Comparison of ENCODE assay signal across 9 mouse cellular contexts in the genomic region with DNA sequence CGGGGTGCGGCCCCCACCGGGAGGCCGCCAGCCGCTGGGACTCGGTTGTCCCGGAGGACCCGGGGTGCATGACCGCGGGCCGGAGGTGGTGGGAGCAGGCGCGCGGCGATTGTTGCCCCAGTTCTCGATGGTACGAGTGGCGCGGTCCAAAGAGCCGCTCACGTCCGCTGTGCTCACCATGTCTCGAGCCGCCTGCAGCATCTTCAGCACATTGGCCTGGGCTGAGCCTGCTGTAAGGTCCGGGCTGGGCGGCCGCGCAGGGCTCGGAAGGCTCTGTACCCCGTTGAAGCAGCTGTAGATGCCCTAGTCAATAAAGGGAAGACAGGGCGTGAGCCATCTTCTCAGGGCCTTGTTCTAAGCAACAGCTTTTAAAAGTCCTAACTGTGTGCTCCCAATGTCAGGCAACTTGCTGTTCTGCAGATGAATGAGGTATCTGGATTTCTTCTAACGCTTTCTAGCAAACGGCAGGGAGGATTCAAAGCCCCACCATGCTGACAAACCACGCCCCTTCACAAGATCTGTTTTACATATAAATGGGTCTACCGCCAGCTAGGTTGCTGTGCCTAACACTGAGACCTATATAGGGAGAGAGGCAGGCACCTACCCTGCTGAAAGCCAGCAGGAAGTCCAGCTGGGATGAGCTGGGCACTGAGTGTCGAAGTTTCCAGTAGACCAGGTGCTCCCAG. TPM values are rescaled to one million over a fixed set of nuclear protein-coding genes. Genes with fewer than 3 reads are reported as not detected.
DNase-seq lines count a peak whose midpoint lies in the region; ATAC-seq lines count a peak whose summit lies in the region.
"Had no signal": no experiment of that assay in that cellular context is flagged by ENCODE, and none has a peak within 500 bp of the region (broad histone marks: within the 10 kb centered on the region; RNA-seq: fewer than 3 reads in every experiment).

No protein-coding gene starts in this region.

- no peak for ATAC-seq in heart, embryonic 15.5 days (replicated peaks; ENCODE audit: insufficient number of reproducible peaks, insufficient read depth, low FRiP score, low read depth)
- ATAC-seq in hindbrain, embryonic 11.5 days (ENCODE audit: low FRiP score): peak; percentile 14; the same call in 1 of the 2 replicates
- ATAC-seq in midbrain, embryonic 12.5 days (ENCODE audit: low FRiP score, low read depth): no peak
- ATAC-seq: CD4-positive, CD25-positive, alpha-beta regulatory T cell, adult 4 months had no signal

- DNase-seq in heart, postnatal 25 days (ENCODE audit: low spot score): no peak
- DNase-seq in WW6 (ENCODE audit: low read depth, low spot score): peak; percentile 59
- no peak for DNase-seq in hindbrain, embryonic 11.5 days (ENCODE audit: low spot score)
- no peak for DNase-seq in ovary, adult 18-20 months (ENCODE audit: low spot score)
- no peak for DNase-seq in gastrocnemius, adult 8-10 months (ENCODE audit: low spot score in 2 of 2)
- no peak for DNase-seq in spleen, adult 12 weeks (ENCODE audit: low spot score)

- H3K27ac ChIP-seq in heart, embryonic 15.5 days: no peak overlapping the region
- H3K27ac ChIP-seq in hindbrain, embryonic 11.5 days (ENCODE audit: low read depth, low read length): no peak overlapping the region
- H3K27ac ChIP-seq in midbrain, embryonic 12.5 days (replicated peaks): no peak overlapping the region

- whole genome bisulfite sequencing in heart, embryonic 15.5 days: 3% methylated on average over 34 of the region's 36 CpGs
- under 1% methylated on average over 36 of the region's 36 CpGs for WGBS in hindbrain, embryonic 11.5 days
- WGBS in midbrain, embryonic 12.5 days: under 1% methylated on average over 36 of the region's 36 CpGs

- H3K4me2 ChIP-seq in heart, embryonic 15.5 days: peak overlapping the region; percentile 70
- peak overlapping the region; percentile 91 for H3K4me2 ChIP-seq in hindbrain, embryonic 11.5 days (replicated peaks; ENCODE audit: low read depth, low read length)
- peak overlapping the region; percentile 92 for H3K4me2 ChIP-seq in midbrain, embryonic 12.5 days (replicated peaks)

- peak overlapping the region; percentile 42 for H3K4me3 ChIP-seq in heart, embryonic 15.5 days
- peak overlapping the region; percentile 45 for H3K4me3 ChIP-seq in hindbrain, embryonic 11.5 days (ENCODE audit: low read depth, low read length)
- peak overlapping the region; percentile 52 for H3K4me3 ChIP-seq in midbrain, embryonic 12.5 days

- peaks cover 25% of the 10 kb centered on the region for H3K4me1 ChIP-seq in heart, embryonic 15.5 days (replicated peaks)
- peaks cover 25% of the 10 kb centered on the region for H3K4me1 ChIP-seq in hindbrain, embryonic 11.5 days (replicated peaks; ENCODE audit: control insufficient read depth, insufficient read depth, low read length)
- H3K4me1 ChIP-seq in midbrain, embryonic 12.5 days: peaks cover 36% of the 10 kb centered on the region

- no peaks in the 10 kb centered on the region for H3K9me3 ChIP-seq in heart, embryonic 15.5 days (replicated peaks)
- no peaks in the 10 kb centered on the region for H3K9me3 ChIP-seq in hindbrain, embryonic 11.5 days (ENCODE audit: control insufficient read depth, low read length)
- H3K9me3 ChIP-seq in midbrain, embryonic 12.5 days: no peaks in the 10 kb centered on the region

- H3K36me3 ChIP-seq in heart, embryonic 15.5 days: no peaks in the 10 kb centered on the region
- H3K36me3 ChIP-seq in hindbrain, embryonic 11.5 days (ENCODE audit: control insufficient read depth, insufficient read depth, low read length): no peaks in the 10 kb centered on the region
- H3K36me3 ChIP-seq in midbrain, embryonic 12.5 days: 0 out of 2 replicates have a peak, but pooled peaks cover under 1% of the 10 kb centered on the region

- H3K9ac ChIP-seq in heart, embryonic 15.5 days: 0 out of 2 replicates have a peak overlapping the region, but pooled peaks have one; percentile 31
- peak overlapping the region; percentile 37; the same call in 1 of the 2 replicates for H3K9ac ChIP-seq in hindbrain, embryonic 11.5 days (ENCODE audit: low read depth, low read length)
- peak overlapping the region; percentile 56 for H3K9ac ChIP-seq in midbrain, embryonic 12.5 days (replicated peaks)

- intact Hi-C loops in heart, postnatal 25 days (cut with DNase I): no loop called here

- peaks cover 95% of the 10 kb centered on the region for H3K27me3 ChIP-seq in heart, embryonic 15.5 days
- H3K27me3 ChIP-seq in hindbrain, embryonic 11.5 days (ENCODE audit: control insufficient read depth, insufficient read depth, low read length): peaks cover 35% of the 10 kb centered on the region
- peaks cover 99% of the 10 kb centered on the region for H3K27me3 ChIP-seq in midbrain, embryonic 12.5 days

RNA-seq across cellular contexts. Expression of a gene that starts 16.5 kb away (rescaled TPM):
- polyA plus RNA-seq in heart, embryonic 15.5 days (2015; fragmentation: Nextera tagmentation; extraction: Ambion mirVana): 0.10 and 0.16 TPM in 2 replicates
- under 1 TPM; 0.10 to 0.34 TPM for total RNA-seq in heart, postnatal 25 days (2021)
- polyA plus RNA-seq in hindbrain, embryonic 11.5 days (2014; fragmentation: Nextera tagmentation; extraction: Ambion mirVana): 0.25 and 0.43 TPM in 2 replicates
- 0.06 and 0.17 TPM in 2 replicates for polyA plus RNA-seq in midbrain, embryonic 12.5 days (2016; fragmentation: Nextera tagmentation; extraction: Ambion mirVana)
- under 1 TPM; 0.05 to 0.16 (median 0.14) TPM for total RNA-seq in gastrocnemius, adult 8-10 months (2022)
- polyA plus RNA-seq: CD4-positive, CD25-positive, alpha-beta regulatory T cell, adult 4 months had no signal

RNA-seq across cellular contexts. Expression of a gene that starts 26.3 kb away (rescaled TPM):
- 10.5 and 12.4 TPM in 2 replicates for polyA plus RNA-seq in heart, embryonic 15.5 days (2015; fragmentation: Nextera tagmentation; extraction: Ambion mirVana)
- 1 to 10 TPM; 7.9 to 8.2 TPM for total RNA-seq in heart, postnatal 25 days (2021)
- polyA plus RNA-seq in hindbrain, embryonic 11.5 days (2014; fragmentation: Nextera tagmentation; extraction: Ambion mirVana): 11.6 and 14.9 TPM in 2 replicates
- polyA plus RNA-seq in midbrain, embryonic 12.5 days (2016; fragmentation: Nextera tagmentation; extraction: Ambion mirVana): 15.9 and 18.4 TPM in 2 replicates
- 1 to 10 TPM; 2.4 to 4.1 (median 2.7) TPM for total RNA-seq in gastrocnemius, adult 8-10 months (2022)

RNA-seq across cellular contexts. Expression of a gene that starts 46.9 kb away (rescaled TPM):
- polyA plus RNA-seq in heart, embryonic 15.5 days (2015; fragmentation: Nextera tagmentation; extraction: Ambion mirVana): 0.55 and 0.67 TPM in 2 replicates
- total RNA-seq in heart, postnatal 25 days (2021): 1 to 10 TPM; 1.1 to 1.5 TPM
- 0.40 and 0.52 TPM in 2 replicates for polyA plus RNA-seq in hindbrain, embryonic 11.5 days (2014; fragmentation: Nextera tagmentation; extraction: Ambion mirVana)
- polyA plus RNA-seq in midbrain, embryonic 12.5 days (2016; fragmentation: Nextera tagmentation; extraction: Ambion mirVana): 0.11 and 0.18 TPM in 2 replicates
- total RNA-seq in gastrocnemius, adult 8-10 months (2022): 1 to 10 TPM; 2.7 to 5.7 (median 4.6) TPM

RNA-seq across cellular contexts. Expression of a gene that starts 56.4 kb away (rescaled TPM):
- 0.08 TPM in 1 of 2 replicates, not detected in the other for polyA plus RNA-seq in heart, embryonic 15.5 days (2015; fragmentation: Nextera tagmentation; extraction: Ambion mirVana)
- total RNA-seq in heart, postnatal 25 days (2021): not detected
- polyA plus RNA-seq in hindbrain, embryonic 11.5 days (2014; fragmentation: Nextera tagmentation; extraction: Ambion mirVana): not detected in 2 replicates
- polyA plus RNA-seq in midbrain, embryonic 12.5 days (2016; fragmentation: Nextera tagmentation; extraction: Ambion mirVana): not detected in 2 replicates
- not detected for total RNA-seq in gastrocnemius, adult 8-10 months (2022)
- polyA plus RNA-seq: CD4-positive, CD25-positive, alpha-beta regulatory T cell, adult 4 months had no signal
